Mouse (Mus musculus): ENCODE measurements around the gene Slbp.

The Slbp gene

DNA sequence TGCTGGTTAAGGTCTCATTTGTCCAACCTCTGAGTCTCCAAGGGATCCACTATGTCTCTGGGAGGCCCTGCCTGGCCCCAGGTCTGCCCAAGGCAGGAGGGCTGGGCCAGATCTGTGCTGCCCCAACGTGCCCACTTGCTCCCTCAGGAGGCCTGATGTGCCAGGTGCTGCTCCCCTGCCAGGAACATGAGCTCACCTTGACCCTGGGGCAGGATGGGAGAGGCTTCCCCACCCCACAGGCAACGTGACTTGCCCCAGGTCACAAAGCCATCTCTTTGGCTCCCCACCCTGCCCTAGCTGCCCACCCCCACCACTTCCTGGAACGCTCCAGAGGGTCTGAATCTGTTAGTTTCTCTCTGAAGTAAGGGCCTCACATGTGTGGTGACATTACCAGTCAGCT lies 28.7 kb upstream of the Slbp start:
- DNase-seq (ENCODE audit: low spot score in 2 of 2) = no peak

- DNase-seq (ENCODE audit: low spot score in 2 of 2) = no peak
These were observed 25.9 kb upstream of the Slbp start for GRCm38 (mm10) chr5:33678244-33678643.

DNA sequence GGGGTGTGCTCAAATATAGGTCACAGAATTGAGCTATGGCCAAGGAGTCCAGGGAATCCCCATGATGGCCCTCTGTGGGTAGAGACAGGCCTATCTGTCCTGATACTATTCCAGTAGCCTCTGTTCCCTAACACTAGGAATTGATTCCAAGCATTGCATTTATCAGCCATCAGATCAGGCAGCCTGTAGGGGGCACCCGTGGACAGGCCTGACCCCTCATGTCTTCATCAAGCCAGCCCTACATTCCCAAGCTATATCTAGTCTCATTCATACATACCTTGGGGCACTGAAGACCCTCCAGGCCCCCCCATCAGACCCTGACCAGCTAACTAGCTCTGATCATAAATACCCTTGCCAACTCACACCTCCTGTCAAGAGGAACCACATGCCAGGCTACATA lies 23.6 kb upstream of the Slbp start:
- DNase-seq (ENCODE audit: low spot score in 2 of 2) = no peak

DNA sequence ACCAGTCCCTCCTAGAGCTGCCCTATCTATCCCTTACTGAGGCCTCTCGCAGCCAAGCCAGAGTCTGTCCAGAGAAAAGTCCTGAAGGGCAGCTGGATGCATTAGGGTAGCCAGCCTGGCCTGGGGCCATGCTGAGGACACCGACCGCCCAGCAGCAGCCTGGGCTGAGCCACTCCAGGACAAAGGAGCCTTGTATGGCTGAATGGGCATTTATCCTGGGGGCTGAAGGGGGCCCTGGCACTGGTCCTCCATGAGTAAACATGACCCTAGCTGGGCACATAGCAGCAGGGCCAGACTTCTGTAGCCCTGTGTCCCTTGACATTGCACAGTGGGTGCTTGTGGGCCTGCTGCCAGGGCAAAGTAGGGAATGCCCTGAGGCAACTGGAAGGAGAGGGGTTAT lies 22.1 kb upstream of the Slbp start:
- DNase-seq (ENCODE audit: low spot score in 2 of 2) = no peak

DNA sequence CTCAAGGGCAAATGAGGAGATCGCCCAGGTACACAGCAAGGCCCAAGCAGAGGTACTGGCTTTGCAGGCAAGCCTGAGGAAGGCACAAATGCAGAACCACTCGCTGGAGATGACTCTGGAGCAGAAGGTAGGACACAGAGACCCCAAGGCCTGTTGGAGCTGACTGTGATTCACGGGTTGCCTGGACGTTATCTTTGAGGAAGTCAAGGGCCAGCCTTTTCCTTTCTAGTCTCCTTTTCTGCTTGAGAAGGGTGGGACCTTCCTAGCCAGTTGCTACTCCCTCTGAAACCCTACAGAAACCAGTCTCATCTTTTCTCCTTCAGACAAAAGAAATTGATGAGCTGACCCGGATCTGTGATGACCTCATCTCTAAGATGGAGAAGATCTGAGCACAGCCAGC lies 19.3 kb upstream of the Slbp start:
- no peak for DNase-seq (ENCODE audit: low spot score in 2 of 2)

- no peak for DNase-seq (ENCODE audit: low spot score in 2 of 2)
These were observed 15.8 kb upstream of the Slbp start for GRCm38 (mm10) chr5:33668223-33668622.

- no peak for DNase-seq (ENCODE audit: low spot score in 2 of 2)
These were observed 6.3 kb upstream of the Slbp start for GRCm38 (mm10) chr5:33658664-33659050.

- DNase-seq (ENCODE audit: low spot score in 2 of 2) = peak; percentile 93 to 98
These were observed 5.7 kb upstream of the Slbp start, which contains the start of the genes Tacc3 and Tmem129 for GRCm38 (mm10) chr5:33657787-33658663. Gene Tacc3 (plus strand): TSS chr5:33658128. Gene Tmem129 (minus strand): TSS chr5:33658416.

- peak in 1 of 2 experiments; percentile 92 for DNase-seq (ENCODE audit: low spot score in 2 of 2)
These were observed 4.9 kb upstream of the Slbp start for GRCm38 (mm10) chr5:33657251-33657786.

GRCm38 (mm10) chr5:33656739-33657138 lies 4.4 kb upstream of the Slbp start:
- DNase-seq (ENCODE audit: low spot score in 2 of 2) = no peak

DNA sequence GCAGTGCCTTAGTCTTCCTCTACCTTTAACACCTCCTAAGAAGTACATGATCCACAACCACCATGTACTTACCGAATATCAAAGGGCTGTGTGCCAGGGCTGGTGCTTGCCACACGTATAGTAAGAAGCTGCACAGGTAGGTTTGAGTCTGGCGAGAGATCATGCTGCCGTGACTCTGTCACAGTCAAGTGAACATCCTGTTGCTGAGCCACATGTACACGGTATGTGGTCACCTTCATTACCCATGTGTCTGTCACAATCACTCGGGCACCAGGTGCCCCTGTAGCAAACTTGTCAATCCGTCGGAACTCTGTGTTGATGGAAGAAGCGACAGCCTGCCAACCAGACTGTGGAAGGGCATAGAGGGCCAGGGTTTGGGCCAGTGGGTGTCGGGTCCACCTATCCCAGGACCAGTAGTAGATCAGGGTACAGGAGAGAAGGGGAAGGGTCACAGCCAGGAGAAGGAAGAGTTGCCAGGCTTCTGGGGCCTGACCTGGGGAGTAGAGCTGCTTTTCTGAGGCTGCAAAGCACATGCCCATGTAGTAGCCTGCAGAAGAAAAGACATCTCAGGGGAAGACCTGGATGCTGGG lies 3.0 kb upstream of the Slbp start:
- no peak for DNase-seq (ENCODE audit: low spot score in 2 of 2)

DNA sequence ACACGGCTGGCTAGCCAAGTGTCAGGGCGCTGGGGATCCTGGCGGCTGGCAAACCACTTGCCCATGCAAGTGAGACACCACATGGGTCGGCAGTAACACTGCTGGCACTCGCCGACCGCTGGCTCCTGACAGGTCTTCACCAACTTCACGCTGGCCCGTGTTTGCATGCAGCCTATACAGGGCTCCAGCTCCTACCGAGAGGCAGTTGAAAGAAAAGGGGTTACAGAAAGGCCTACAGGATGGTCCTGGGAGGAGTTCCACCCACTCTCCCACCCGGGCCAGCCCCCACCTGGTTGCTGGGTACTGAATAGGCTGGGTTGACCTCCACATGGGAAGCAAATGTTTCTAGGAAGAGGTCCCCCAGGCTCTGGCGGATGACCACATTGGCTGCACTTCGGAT lies 2.0 kb upstream of the Slbp start:
- no peak for DNase-seq (ENCODE audit: low spot score in 2 of 2)

DNA sequence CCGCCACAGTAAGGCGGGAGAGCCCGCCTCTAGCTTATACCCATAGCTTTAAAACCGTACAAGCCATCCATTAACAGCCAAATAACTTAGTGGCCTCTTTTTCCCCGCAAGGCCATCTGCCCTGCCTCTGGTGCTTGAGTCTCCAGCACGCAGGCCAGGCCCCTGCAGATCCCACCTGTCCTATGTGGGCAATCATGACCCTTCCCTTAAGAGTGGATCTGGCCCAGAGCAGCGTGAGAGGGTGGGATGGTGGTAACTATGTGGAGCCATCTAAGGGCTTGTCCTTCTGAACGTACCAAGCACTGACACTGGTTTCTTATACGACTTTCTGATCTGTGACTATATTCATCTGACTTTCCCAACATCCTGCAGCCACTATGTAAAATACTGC lies 404 bp upstream of the Slbp start:
- no peak for DNase-seq (ENCODE audit: low spot score in 2 of 2)

DNA sequence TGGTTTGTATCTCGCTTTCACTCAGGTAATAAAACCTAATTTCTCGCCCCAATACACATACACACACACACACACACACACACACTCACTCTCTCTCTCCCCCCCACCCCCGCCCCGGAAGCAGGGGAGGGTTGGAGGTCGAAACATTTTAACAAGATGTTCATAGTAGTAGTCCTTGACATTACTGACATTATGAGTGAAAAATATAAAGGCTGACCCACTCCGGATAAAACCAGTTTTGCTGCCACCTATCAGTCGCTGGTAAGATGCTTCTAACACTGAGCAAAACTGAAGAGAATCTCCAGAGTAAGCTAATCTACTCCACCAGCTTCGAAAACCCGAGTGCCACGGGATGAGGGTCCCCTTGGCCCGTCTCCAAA lies 843 bp downstream of the Slbp start:
- DNase-seq (ENCODE audit: low spot score in 2 of 2) = no peak

DNA sequence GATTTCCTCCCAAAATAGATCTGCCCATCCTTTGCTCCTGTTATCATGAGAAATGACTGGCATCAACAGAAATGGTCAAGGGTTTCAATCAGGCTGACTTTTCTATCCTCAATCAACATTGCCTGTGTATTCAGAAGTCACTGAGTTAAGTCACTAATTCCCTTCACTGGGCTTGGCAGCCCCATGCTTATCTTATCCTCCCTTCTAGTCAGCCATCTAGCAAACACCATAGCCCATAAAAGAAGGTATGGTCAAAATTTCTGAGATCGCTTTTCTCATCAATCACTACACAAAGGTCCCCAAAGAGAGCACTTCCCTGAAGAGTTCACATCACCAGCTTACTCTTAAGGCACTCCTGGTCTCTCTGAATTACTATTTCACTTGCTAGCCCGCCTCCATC lies 1.4 kb downstream of the Slbp start:
- DNase-seq (ENCODE audit: low spot score in 2 of 2) = no peak

DNA sequence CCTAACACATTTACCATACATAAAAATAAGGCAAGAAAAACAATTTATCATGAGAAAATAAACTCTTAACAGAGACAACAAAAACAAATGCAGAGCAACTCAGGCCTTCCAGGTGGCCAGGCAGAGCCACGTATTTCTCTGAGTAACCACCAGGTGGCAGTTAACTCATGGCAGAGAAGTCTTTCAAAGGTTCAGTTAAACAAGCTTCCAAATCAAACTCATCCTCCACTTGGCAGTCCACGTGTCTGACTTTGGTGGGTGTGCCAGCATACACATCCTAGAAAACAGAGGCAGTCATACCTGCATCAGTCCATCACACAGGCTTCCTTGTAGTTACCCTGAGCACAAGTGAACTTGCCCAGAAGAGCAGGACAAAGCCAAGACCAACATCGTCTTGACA lies 11.7 kb downstream of the Slbp start:
- no peak for DNase-seq (ENCODE audit: low spot score in 2 of 2)

DNA sequence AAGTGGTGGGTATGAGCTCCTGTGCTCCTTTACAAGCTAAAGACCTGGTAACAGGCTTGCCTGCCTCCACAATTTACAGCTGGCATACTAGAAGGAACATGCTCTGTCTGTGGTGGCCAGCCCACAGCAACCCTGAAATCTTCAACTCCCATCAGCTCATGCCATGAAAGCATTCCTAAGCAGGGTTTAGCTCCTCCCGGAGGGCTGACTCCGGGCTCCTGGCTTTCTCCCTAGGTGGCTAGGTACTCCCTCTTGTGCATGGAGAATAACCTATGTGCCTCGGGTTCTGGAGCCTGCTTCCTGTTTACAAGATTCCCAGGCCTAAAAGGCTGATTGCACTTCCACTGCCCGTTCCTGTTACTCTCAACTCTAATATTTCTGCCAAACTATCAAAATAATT lies 13.5 kb downstream of the Slbp start:
- no peak for DNase-seq (ENCODE audit: low spot score in 2 of 2)

- DNase-seq (ENCODE audit: low spot score in 2 of 2) = no peak
These were observed 14.6 kb downstream of the Slbp start for GRCm38 (mm10) chr5:33637606-33638350.

DNA sequence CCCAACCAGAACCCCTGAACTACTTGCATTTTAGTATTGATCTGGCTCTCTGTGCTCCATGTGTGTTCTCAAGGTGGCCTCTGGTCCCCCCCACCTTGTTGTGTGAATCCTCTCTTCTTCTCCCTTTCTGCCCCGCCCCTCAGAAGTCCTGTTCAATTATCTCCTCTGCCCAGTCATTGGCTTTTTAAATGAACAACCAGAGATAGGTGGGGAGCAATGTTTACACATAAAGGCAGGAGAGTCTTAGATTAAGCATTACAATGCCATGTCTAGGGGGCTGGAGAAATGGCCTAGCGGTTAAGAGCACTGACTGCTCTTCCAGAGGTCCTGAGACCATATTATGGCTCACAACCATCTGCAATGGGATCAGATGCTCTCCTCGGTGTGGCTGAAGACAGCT lies 17.0 kb downstream of the Slbp start:
- no peak for DNase-seq (ENCODE audit: low spot score in 2 of 2)

DNA sequence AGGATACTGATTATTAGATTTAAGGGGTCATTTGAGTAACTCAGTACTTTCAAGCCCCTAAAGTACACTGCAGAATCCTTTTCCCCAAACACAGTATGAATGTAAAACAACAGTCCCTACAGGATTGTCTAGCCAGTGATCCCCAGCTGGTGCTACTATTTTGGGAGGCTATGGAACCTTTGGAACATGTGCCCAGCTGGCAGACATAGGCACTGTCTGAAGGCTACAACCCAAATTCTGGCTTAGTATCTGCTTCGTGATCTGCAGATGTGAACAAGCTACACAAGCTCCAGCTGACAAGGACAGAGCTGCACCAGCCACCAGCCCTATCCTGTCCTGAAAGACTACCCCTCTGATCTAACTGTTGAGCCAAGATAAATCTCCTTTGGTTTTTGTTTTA lies 19.8 kb downstream of the Slbp start:
- DNase-seq (ENCODE audit: low spot score in 2 of 2) = no peak

- no peak for DNase-seq (ENCODE audit: low spot score in 2 of 2)
These were observed 21.8 kb downstream of the Slbp start for GRCm38 (mm10) chr5:33630615-33631014.

DNA sequence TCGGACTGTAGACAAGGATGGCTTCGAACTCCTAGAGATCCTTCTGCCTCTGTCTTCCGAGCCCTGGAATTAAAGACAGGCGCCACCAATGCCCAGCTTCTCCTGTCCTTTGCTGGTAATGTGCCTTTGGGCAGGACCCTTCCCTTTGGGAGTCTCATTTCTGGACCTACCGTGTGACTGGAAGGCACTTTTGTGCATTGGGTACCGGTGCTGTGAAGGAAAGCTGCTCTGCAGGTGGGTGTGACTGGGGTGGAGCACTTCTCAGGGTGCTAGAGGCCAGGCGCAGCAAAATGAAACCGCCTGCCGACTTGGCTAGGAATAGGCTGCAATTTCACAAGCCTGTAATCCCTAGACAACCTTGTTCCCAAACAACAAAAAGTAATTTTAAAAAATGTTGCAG lies 22.3 kb downstream of the Slbp start:
- DNase-seq (ENCODE audit: low spot score in 2 of 2) = peak in 1 of 2 experiments; percentile 44
